Mouse (Mus musculus) brain, embryonic 18.5 days (tissue): ENCODE measurements around the gene Ugcg.

Experiments
- DNase-seq: peaks from one replicate; pipeline ENCODE4 v3.0.0-alpha.2; 2012; ENCODE audit warnings: low read depth, low spot score

Ugcg gene

GRCm38 (mm10) chr4:59227047-59227446 is 38.0 kb downstream of the Ugcg start:
- no peak for DNase-seq

- no peak for DNase-seq
These were observed 39.9 kb downstream of the Ugcg start for GRCm38 (mm10) chr4:59228951-59229350.

- no peak for DNase-seq
These were observed 42.4 kb downstream of the Ugcg start for GRCm38 (mm10) chr4:59231266-59232055.

GRCm38 (mm10) chr4:59234014-59234413 is 45.0 kb downstream of the Ugcg start:
- no peak for DNase-seq

GRCm38 (mm10) chr4:59234451-59235216 is 45.6 kb downstream of the Ugcg start:
- no peak for DNase-seq

DNA sequence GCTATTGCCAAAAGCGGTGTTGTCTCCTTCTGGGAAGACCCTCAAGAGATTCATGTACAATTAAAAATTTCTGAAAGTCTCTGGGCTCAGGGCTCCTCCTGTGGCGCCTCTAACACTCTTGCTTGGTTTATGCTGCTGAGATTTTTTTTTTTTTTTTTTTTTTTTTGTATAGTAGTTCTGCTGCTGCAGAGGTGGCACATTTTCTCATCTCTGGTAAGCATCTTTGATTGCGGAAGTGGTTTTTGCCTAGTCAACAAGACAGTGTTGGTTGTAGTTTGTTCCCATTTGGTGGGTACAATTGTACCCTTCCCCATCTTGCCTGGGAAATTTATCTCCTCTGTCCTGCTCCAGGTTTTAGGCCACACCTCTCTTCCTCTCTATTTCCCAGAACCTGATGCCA is 47.3 kb downstream of the Ugcg start:
- DNase-seq: no peak

DNA sequence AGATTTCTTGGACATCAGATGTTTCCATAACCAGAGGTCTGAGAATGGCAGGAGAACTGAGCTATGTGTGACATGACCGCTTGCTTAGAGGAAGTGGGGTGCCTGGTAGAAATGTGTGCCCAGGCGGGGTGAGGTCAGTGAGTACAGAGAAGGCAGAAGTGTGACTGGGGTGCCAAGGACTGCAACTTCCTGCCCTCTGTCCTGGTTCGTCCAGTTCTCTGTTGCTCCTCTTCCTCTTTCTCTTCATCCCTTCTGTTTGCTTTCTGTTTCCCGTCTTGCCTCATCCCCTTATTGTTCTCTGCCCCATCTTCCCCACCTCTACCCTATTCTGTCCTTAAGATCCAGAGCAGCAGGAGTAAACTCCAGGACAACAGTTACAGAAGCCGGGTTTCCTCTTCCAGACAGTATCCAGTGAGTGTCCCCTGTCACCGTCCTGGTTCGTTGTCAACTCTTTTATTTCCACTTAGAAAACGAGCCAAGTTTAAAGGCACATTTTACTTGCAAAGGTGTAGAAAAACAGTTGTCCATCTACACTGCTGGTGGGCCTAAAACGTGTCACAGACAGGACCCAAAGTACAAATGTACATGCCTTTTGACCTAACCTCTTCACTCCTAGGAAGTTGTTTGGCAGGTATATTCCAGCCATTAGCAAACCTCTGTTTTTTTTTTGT is 49.7 kb downstream of the Ugcg start:
- no peak for DNase-seq

GRCm38 (mm10) chr4:59239312-59239728 is 50.3 kb downstream of the Ugcg start:
- no peak for DNase-seq

DNA sequence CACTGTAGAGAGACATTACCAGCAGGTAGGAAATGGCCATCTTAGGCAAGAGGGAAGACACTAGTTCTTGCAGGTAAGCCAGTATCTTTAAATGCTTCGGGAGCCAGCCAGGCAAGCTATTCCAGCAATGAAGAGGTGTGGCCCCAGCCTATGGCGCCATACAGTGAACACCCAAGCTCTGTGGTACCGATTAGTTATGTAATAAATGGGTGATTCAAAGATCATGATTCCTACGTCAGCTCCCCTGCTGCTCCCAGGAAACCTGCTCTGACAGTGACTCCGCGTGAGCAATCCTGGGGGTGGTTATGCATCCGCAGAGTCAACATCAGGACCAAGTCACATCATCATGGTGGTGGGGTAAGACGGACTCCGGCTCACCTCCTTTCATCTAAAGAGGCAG is 51.1 kb downstream of the Ugcg start:
- DNase-seq: no peak

DNA sequence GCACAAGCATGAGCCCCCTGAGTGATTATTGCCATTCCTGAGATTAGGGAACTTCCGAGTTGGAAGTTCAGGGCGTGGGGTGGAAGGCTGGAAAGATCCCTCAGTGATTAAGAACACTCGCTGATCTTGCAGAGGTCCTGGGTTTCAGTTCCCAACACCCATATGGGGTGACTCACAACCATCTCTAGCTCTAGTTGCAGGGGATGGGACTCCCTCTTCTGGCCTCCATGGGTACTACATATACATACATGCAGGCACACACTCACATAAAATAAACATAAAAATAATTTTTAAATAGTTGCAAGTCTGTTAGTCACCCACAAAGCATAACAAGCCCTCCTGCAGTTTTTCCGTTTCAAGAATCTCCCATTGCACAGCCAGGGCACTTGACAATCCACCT is 52.0 kb downstream of the Ugcg start:
- no peak for DNase-seq

GRCm38 (mm10) chr4:59242221-59242620 is 53.2 kb downstream of the Ugcg start:
- DNase-seq: no peak

GRCm38 (mm10) chr4:59243802-59244493 is 54.9 kb downstream of the Ugcg start:
- no peak for DNase-seq

DNA sequence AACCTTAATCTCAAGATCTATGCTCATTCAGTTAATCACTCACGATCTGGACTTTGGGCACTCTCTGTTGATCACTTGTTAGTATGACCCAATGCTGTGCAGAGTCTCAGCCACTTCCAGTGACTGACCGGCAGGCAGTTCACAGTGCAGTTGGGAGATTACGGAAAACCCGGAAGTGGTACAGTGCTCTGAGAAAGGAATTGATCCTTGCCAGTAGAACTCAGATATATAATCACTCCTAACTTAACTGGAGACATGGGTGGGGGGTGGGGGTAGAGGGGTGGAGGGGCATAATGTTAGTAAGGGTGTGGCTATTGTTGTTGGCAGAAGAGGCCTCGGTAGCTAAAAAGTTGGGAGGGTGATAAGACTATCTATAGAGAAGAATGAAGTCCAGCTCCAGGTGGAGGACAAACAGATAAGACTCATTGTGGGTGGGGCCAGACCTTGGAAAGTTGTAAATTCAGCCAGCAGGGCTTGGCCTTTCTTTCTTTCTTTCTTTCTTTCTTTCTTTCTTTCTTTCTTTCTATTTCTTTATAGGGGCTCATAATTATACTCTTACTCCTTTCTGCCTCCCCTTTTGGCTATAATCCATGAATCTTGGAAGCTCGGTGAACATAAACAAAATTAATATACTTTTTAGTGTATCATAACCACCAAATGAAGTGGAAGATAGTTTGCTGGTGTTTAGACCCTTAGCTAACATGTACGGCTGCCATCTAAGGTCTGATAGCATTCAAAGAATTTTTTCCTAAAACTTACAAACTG is 55.9 kb downstream of the Ugcg start:
- DNase-seq: no peak

DNA sequence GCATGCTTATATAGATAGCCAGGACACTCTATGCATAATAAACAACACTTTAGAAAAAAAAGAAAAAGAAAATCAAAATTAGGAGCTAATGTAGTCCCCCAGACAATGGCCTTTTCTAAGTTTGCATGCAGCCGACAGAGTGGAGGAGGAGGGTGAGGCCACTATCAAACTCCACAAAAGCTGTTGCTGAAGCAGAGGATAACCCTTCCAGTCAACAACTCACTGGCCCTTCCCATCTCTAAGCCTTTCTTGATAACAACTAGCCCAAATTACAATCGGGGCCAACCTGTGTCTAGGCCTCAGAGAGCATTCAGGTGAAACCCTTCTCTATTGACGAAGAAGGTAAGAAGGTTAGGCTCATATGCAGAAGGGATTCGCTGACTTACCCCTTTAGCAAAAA is 56.7 kb downstream of the Ugcg start:
- no peak for DNase-seq

DNA sequence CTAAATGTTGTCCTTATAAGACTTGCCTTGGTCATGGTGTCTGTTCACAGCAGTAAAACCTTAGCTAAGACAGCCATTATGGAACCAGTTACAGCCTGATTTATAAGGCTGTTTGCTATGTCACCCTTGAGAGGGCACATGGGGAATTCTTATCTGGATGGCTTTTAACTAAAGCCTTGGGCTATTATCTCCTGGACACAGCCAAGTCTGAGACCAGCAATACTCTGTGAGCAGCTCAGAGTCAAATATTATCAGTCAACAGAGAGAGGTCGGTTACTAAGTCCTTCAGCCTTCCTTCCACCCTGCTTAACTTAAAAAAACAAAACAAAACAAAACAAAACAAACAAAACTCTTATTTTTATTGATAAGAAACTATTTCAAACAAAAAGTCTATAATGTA is 58.5 kb downstream of the Ugcg start:
- no peak for DNase-seq

GRCm38 (mm10) chr4:59248035-59248434 is 59.0 kb downstream of the Ugcg start:
- no peak for DNase-seq

DNA sequence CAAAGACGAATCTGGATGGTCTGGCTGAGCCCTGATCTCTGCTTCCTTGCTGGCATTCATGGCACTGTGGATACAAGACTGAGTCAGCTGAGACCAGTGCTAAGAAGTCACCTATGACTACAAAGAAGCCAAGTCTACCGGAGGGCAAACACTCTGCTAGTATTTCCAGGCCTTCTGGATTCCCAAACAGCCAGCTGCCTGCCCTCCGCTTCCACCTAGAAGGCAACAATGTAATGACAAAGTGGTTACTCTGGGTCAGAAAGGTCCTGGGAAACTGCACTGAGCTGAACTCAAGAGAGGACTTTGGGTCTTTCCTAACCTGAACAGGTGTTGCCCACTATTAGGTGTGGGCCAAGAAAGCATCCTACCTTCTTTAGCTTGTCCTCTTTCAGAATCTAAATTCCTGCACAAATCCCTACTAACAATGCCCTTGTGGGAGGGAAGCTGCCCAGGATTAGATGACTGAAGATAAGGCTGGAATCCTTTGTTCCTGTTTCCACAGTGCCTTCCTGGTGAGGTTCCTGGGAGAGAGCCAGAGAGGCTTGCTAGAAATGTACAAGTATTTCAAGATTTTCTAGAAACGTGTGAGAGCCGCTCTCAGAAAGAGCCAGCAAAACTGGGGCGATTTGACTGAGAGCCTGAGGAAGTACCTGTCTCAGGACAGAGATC is 63.5 kb downstream of the Ugcg start:
- DNase-seq: no peak

DNA sequence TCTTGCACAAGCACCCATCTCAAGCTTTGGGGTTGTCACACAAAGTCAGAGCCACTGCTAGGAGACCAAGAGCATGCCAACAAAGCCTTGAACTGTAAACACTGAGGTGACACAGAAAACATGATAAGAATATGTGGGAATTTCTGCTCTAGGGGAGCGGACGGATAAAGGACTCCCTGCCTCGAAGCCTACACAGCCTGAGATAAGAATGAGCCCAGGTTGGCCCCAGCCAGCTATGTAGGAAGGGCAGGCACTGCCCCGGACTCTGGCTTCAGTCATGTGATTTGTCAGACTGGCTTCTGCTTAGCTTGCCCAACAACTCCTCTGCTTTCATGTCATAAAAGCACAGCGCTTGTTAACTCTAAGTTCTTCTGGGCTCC is 64.0 kb downstream of the Ugcg start:
- no peak for DNase-seq

GRCm38 (mm10) chr4:59254397-59254796 is 65.3 kb downstream of the Ugcg start:
- no peak for DNase-seq

- no peak for DNase-seq
These were observed 66.9 kb downstream of the Ugcg start for GRCm38 (mm10) chr4:59255988-59256387.

GRCm38 (mm10) chr4:59257866-59258265 is 68.8 kb downstream of the Ugcg start:
- no peak for DNase-seq
